Mouse (Mus musculus): Measurements from ENCODE around the gene Hes6. TPM values are rescaled to one million over a fixed set of nuclear protein-coding genes. Genes with fewer than 3 reads are reported as not detected.
A peak's percentile ranks its signal among the peaks of the same experiment; 100 is the strongest.

Hes6 gene
- total RNA-seq, 2 experiments from 2014 or later: 22.2 to 25.0 TPM

- intact Hi-C loops (cut with DNase I): no loop called here
- DNase-seq: no peak
Observed at GRCm38 (mm10) chr1:91411631-91412285, 2.1 kb downstream of the Hes6 start.

- intact Hi-C loops (cut with DNase I): no loop called here
- no peak for DNase-seq
Observed at GRCm38 (mm10) chr1:91407819-91408218, 6.0 kb downstream of the Hes6 start.

DNA sequence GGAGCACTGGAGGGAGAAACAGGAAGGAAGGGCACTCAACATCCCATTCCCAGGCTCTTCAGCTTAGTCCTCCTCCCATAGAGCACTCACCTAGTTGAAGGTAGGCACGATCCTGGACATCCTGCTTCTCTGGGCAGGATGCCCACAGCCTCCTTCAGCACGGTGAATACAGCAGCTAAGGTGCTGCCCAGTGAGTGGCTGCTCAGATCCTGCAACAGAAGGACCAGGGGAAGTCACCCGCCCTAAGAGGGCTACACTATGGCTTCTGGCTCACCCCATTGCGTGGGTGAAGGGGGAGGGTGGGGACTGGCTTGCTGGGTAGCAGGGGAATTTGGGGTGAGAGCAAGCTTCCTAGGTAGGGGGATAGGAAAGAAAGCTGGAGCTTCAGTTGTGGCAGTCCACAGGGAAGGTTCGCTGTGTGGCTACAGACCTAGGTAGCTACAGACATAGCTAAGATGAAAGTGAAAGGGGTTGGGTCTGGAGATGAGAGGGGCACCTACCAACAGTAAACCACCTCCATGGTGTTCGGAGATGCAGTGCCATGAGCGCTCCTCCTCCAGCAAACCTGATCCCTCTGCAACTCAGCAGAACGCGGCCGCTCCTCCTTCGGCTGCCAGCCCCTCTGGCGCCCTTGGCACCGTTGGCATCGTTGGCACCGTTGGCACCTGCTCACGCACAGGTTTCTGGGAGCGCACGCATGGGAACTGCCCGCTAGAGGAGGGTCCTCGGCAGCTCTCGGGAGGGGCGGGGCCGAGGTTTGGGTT is 8.2 kb downstream of the Hes6 start:
- intact Hi-C loops (cut with DNase I): no loop called here
- DNase-seq: peak in 1 of 2 experiments; percentile 43

GRCm38 (mm10) chr1:91404976-91405375 is 8.9 kb downstream of the Hes6 start:
- intact Hi-C loops (cut with DNase I): no loop called here
- no peak for DNase-seq

GRCm38 (mm10) chr1:91398260-91399062 is 15.4 kb downstream of the Hes6 start, which contains the start of gene Ilkap:
Ilkap (minus strand) TSS chr1:91398815.
- DNase-seq: peak; percentile 86
- intact Hi-C loops (cut with DNase I): no loop called here

DNA sequence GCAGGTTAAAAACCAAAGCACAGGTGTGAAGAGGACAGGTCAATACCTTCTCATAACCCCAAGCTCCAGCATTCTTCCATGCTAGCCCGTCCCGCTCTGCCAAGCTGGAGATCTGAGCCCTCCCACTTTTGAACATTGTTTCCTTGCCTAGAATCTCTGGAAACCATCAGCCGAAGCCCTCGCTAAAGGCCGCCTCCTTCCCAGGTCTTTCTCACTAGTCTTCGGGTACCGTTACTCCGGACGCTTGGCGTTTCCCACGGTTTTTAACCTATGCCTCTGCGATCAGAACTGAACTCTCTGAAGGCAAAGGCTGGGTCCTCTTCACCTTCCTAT is 15.9 kb downstream of the Hes6 start:
- intact Hi-C loops (cut with DNase I): no loop called here
- peak in 1 of 2 experiments; percentile 16 for DNase-seq

DNA sequence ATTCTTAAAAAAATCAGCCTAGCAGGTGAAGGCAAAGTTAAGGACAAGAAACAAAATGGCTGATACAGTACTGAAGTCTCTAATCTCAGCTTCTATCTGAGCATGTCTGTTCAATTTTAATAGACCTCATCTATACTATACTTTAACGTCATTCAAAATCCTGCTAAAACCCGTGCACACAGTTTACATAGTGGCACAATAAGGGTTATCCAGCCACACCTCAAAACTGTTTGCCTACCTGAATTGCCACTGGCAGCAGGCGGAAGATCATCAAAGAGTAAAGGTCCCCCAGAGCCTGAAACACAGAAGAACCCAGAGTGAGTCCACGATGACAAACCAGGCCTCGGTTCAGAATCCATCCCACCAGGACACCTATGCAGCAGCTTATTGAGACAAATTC is 23.5 kb downstream of the Hes6 start:
- intact Hi-C loops (cut with DNase I): no loop called here
- no peak for DNase-seq

- intact Hi-C loops (cut with DNase I): loop anchor here (2.0 to 5.0 kb wide), 2 partner anchors 34 to 264 kb away; no protein-coding TSS in a partner anchor
- no peak for DNase-seq
Observed at GRCm38 (mm10) chr1:91381091-91381471, 32.8 kb downstream of the Hes6 start.

GRCm38 (mm10) chr1:91380453-91381090 is 33.3 kb downstream of the Hes6 start:
- peak; percentile 82 to 88 for DNase-seq

GRCm38 (mm10) chr1:91373414-91373835 is 40.4 kb downstream of the Hes6 start:
- no peak for DNase-seq
- intact Hi-C loops (cut with DNase I): no loop called here

More at GRCm38 (mm10) chr1:91380453-91381090, 33.3 kb downstream of the Hes6 start:
- intact Hi-C loops (cut with DNase I): loop anchor here (2.0 to 5.0 kb wide), 2 partner anchors 34 to 263 kb away; no protein-coding TSS in a partner anchor

DNA sequence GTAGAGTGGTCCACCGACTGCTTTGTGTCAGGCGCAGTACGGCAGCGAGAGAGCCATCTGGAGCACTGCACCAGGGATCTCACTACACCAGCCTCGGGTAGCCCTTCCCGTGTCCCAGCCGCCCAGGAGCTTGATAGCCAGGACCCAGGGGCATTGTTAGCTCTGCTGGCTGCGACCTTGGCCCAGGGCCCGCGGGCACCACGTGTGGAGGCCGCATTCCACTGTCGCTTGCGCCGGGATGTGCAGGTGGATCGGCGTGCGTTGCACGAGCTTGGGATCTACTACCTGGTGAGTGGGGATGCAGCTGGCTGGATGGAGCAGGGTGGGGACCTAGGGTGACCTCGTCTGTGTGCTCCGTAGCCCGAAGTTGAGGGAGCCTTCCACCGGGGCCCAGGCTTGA is 43.8 kb downstream of the Hes6 start:
- intact Hi-C loops (cut with DNase I): no loop called here
- peak; percentile 35 to 39 for DNase-seq

DNA sequence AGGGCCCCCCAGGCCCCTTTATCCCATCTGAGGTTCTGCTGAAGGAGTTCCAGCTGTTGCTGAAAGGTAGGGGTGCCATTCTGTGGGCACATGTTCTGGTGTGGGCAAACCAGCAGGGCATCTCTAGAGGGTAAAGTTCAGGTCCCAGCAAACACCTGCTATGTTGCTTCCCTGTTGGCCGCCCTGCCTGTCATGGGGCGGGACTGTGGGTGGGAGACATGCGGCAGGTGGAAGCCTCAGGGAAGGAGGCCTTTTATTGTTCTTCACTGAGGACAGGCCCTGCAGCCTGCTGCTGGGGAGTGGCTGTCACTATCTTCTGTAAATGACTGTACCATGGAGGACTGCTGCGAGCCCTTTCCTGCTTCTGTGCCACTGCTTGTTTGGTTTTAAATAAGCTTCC is 44.4 kb downstream of the Hes6 start:
- intact Hi-C loops (cut with DNase I): no loop called here
- no peak for DNase-seq

DNA sequence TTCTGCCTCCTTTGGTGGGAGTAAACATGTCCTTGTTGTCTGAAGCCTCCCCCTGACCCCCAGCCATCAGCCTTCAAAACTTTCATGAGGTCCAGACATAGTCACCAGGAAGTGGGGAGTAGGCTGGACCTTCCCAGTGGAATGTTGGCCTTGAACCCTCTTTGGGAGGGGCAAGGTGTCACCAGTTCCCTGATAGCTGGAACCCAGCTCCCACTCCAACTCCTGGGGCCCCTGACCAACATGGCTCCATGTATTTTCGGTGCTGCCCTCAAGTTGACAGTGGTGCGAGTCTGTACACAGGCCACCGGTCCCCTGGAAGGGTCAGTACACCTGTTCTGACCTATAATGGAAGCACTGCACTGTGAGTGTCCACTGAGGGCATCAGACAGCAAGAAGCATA is 46.5 kb downstream of the Hes6 start:
- DNase-seq: no peak
- intact Hi-C loops (cut with DNase I): no loop called here

DNA sequence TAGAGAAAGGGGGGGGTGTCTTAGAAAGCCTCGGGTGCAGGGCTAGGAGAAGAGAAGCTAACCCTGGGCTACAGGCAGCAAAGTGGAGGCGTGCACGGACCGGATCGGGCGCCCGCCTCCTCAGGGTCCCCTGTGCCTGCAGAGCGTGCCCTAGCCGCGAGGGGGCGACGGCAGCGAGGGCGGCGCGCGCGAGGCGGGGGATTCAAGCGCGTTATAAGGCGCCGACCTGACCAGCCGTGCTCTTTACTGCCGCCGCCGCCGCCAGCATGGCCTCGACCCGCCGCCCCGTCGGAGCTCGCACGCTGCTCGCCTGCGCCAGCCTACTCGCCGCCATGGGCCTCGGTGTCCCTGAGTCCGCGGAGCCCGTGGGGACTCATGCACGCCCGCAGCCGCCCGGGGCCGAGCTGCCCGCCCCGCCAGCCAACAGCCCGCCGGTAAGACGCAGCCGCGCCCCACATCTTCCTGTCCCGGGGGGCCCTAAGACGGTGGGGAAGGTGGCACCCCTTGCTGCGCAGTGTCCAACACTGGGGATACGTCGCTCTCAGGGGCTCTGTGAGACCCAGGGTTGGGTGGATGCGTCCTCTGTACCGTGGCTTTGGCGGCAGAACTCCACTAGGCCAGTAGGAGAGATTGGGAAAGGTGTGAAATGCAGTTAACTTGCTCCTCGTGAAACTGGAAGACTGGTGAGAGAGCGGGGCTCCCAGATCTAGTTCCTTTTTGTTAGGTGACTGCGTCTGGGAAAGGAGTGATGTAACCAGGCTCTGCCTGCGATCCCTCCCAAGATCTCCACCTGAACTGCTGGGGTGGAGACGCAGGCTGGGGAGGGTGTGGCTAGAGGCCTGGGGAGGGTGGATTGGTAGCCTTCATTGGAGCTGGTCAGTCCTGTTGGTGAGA is 47.4 kb downstream of the Hes6 start, which contains the start of gene Erfe:
Erfe (plus strand) TSS at position 216 of the 894 bp plus-strand sequence.
- peak; percentile 77 to 87 for DNase-seq
- intact Hi-C loops (cut with DNase I): no loop called here

DNA sequence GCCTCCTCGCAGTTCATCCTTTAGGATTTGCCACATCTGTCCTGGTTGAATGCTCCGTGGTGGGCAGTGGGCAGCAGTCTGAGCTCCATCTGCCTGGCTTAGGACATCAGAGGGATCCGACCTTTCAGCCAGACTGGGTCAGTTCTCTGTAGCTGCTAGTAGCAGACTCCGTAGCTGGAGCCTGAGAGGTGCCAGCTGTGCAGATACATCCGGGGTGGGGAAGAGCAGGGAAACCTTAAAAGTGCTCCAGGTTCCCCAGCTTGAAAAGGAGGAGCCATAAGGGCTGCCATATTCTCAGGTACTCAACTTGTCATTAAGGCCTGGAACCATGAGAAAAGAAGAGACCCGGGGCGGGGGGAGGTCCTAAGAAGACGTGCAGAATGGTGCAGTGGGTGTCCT is 48.0 kb downstream of the Hes6 start:
- no peak for DNase-seq
- intact Hi-C loops (cut with DNase I): no loop called here

DNA sequence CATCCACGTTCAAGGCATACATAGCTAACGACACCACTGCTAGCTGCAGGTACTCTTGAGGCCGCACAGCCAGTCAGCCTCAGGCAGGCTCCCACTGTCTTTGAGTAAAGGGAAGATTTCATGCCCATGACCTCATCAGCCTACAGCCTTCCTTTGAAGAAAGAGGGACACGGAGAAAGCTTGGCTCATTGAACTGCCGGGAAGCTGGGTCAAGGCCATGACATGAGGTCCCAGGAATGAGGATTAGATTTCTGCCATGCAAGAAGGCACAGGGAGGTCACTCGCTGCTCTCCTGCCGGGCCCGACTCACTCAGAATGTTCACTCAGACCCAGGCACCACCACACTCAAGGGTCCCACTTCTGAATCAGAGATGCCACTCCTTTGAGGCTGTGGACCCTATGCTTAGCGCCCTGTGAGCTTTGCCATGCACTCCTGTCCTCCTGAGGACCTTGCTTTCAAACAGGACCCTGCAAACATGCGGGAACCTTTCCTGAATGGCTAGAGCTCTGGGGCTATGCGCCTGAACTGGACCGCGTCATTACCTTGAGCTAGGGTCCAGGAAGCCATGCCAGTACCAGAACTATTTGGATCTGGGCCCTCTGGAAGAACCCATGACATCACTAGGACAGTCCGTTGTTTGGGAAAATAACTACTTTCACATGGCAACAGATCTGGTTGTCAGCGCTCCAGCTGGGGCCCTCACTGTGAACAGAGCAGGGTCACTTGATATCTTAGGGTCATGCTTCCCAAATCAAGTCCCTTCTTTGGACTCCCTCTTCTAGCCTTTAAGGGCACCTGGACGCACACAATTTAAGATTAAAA is 48.8 kb downstream of the Hes6 start:
- DNase-seq: no peak
- intact Hi-C loops (cut with DNase I): no loop called here

DNA sequence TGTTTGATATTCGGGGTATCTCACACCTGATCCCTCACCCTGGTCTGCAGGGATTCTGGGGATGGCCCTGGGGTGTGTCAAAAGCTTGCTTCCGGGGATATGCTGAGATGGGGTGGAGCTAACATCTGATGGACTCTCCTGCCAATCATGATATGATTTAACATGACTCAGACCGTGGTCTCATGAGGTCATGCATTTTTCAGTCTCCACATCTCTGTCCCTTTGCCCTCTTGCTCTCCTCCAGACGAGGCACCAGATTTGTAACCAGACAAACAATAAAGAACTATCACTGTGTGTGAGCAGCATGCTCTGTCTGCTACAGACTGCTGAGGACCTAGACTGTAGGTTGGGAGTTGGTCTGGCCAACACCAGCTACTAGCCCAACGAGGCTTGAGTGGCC is 51.7 kb downstream of the Hes6 start:
- intact Hi-C loops (cut with DNase I): no loop called here

More for the DNA sequence above, 51.7 kb downstream of the Hes6 start:
- DNase-seq: no peak

Measured in heart, postnatal 10 days (tissue).